Mouse (Mus musculus) neural tube, embryonic 10.5 days (tissue): ENCODE data around the gene Adora2a.
"Not testable (repeated sequence)": the region's sequence is repeated elsewhere in the genome, so short reads cannot be mapped to it uniquely, and the experiment has no call there.

Experiments
- DNase-seq: peaks from one replicate; pipeline ENCODE4 v3.0.0-alpha.2; 2017; ENCODE audit warnings: low spot score; ENCODE audit errors: extremely low spot score

Adora2a gene

DNA sequence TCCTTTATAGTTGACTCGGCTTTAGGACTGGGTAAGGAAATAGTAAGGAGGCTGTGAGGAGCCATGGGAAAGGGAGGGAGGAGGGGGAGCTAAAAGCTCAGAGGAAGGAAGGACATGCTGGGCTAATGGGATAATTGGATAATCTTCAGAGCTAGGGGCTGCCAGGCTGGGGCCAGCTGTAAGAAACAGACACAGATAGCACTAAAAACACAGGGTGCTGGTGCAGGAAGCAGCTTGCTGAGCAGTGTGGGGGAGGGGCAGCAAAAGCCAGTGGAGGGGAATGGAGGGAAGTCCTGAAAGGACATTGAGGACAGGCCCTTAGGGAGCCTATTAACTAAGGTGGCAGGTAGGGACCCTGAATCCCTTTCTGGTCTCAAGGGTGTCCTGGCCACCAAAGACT, 27.9 kb downstream of the Adora2a start:
- not testable (repeated sequence) for DNase-seq

DNA sequence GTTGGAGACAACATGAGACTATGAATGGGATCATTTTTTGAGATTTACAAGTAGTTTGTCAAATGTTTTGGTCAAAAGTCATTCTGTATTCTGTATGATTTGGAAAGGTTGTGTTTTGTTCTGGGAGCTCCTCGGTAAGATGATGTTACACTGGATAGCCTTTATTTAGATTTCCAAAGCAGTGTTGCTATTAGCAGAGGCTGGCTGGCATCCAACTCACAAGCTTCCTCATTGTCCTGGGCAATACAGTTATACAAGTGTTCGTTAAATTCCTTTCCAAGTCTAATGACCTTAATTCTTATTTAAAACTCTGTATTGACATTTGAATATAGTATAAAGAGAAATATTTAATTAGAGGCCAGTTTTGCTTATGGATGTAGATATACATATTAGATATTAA, 28.6 kb downstream of the Adora2a start:
- DNase-seq = no peak

DNA sequence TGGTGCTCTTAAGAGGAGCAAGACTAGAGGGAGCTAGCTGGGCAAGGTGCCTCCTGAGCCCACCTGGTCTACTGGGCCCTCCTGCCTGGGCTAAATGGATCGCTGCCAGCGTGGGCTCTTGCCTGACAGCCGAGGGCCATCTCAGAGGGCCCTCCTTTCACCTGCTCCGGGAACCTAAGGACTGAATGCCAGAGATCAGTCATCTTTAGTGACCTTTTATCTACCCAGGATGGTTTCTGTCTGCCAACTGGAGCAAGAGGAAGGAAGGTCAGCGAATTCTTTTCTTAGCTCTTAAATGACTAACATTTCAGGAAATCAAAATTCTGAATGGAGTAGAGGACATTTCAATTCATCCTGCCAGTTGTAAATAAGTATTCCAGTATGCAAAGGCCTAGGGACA, 33.9 kb downstream of the Adora2a start:
- no peak for DNase-seq

DNA sequence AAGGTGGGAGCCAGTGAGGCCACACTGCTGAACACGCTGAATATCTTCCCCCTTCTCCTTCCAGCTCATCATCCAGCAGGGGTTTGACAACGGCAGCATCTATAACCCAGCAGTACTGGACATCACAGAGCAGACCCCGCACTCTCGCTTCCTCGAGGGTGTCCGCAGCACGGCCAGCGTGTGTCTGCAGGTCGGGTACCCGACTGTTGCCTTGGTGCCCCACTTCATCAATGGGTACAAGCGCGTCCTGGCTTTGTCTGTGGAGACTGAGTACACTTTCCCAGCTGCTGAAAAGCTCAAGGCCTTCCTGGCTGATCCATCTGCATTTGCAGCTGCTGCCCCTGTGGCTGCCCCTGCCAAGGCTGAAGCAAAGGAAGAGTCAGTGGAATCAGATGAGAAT, 35.9 kb downstream of the Adora2a start:
- no peak for DNase-seq

DNA sequence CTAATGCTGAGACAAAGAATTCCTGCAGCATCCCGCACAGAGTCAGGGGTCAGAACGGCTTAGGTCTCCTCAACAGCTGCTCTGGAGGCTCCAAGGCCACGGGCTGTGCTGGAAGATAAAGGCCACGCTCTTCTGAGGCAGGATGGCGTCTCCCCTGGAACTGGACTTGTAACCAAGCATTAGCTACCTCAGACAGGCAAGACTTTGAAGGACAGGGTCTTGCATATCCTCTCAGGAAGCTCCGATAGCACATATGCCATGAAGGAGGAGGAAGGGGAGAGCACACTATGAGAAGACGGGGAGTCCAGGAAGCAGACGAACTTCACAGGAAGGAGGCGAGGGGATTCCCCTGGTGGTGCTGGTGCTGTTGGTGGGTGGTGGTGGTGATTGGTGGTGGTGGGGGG, 37.2 kb downstream of the Adora2a start:
- DNase-seq = not testable (repeated sequence)

DNA sequence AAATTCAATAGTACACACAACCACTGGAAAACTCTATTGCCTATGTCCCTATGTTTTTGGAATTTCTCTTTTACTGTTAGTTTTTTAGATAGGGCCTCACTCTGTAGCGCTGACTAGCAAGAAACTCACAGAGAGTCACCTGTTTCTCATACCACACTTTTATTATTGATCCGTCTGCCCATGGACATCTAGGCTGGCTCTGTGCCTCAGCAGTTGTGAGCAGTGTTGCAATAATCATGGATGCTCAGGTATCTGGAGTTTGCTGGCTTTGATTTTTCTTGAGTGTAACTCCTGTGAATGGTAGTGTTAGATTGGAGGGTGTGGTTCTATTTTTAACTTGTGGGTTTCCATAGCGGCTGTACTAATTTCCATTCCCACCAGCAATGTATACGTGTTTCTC, 38.7 kb downstream of the Adora2a start:
- no peak for DNase-seq

DNA sequence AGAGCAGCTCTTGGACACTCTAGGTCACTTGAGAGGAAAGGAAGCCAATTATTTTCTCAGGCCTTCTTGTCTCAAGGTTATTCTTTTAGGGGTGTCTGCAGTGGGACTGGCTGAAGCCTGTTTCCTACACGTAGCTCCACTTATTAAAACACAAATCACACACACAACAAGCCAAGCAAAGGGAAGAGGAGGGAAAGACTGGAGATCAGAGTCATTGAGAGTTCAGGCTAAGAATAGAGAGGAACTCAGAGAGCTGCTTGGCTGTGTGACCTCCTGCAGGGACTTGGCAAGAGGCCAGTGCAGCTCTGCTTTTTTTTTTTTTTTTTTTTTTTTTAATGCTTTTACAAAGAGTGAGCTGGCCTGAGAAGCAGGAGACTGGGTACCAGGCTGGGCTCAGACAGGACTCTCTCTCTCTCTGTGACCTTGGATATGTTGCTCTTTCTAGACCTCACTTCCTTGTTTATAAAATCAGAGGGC, 47.6 kb downstream of the Adora2a start:
- not testable (repeated sequence) for DNase-seq

DNA sequence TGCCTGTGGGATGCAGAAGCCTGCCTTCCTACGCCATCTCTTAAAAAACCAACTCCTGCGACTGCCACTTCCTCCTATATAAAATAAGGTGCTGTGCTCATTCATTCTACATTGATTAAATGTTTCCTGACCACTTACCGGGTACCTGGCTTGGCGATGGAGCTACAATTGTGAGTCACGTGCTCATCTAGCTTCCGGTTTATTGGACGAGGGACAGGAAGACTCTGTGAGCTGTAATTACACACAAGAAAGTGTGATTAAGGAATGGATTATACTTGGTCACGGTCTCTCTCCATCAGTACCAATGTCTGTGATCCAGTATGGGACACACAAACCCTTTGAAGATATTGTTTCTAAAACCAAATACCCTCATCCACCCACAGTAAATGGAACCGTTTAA, 48.1 kb downstream of the Adora2a start:
- DNase-seq = no peak

DNA sequence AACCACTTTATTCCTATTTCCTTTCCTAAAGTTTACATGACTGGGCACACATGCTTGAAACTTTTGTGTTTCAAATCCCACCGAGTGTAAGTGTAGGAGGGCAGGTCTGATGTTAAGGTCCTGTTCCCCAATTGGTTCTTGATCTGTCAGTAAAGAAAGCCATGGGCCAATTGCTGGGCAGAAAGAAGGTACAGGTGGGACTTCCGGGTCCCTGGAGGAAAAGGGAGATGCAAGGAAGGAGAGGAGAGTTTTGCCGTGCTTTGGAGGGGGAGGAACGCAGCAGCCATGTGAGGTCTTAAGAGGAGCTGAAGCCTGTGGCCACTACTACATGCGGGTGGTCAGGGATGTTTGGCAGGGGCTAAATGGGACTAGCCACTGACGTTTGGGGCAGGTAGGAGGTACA, 48.6 kb downstream of the Adora2a start:
- DNase-seq = no peak

DNA sequence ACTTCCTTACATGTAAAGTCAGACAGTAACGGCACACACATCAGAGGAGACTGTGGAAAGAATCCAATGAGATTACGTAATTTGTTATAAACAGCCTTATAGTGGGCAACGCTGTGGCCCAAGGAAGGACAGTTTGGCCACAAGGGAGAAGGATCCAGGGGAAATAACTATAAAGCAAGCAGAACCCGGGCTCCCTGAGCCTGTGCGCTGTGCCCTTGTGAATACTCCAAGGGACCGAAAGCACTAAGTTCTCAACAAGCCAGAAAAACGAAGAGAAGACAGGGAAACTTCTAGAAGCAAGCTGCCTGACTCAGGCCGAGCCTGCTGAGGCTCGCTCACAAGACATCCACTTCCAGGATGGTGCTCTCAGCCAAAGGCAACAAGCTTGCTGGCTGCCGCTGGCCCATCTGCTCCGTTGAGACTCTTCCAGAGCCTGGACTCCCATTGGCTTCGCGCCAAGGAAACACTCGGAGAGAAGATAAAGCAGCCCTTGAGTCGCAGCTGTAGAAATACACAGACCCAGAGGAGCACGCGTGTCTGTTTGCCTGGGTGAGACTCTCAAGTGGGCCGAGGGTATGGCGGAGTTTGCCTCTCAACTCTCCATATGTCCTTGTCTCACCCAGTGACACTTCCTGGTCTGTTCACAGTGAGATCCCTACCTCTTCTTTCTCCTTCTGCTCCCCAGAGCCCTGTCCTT, 57.1 kb downstream of the Adora2a start:
- DNase-seq = not testable (repeated sequence)

DNA sequence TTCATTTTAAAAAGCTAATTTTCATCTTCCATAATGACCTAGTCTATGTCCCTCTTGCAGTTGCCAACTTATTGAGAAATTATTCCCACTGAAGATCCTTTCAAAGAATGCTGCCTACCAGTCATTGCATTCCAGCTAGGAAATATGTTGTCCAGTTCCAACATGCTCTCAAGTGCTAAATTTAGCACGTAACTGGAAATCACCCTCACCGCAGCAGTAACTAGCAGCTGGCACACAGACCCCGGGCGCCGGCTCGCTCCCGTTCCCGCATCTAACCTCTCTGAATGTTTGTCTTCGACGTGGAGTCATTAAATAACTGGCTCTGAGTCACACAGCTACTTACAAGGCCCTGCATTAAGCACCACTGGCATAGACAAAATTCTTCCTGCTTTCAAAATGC, 62.0 kb downstream of the Adora2a start:
- DNase-seq = no peak
